Mouse (Mus musculus): ENCODE measurements at regions not wholly inside any gene's neighbourhood (a gene's known extent, or its start where the extent isn't known, plus 50 kb on each side); places are given as distances from the start of the nearest gene placed in this dataset.
A peak's percentile ranks its signal among the peaks of the same experiment; 100 is the strongest.

- Histone ChIP-seq H3K9ac (replicated peaks; ENCODE audit: low read depth, low read length) (no peak overlapping the region), H3K27me3 (ENCODE audit: control insufficient read depth, insufficient read depth, low read length) (no peaks in the 10 kb centered on the region), H3K36me3 (replicated peaks; ENCODE audit: control insufficient read depth, insufficient read depth, low read length) (no peaks in the 10 kb centered on the region), H3K4me2 (ENCODE audit: low read depth, low read length) (no peak overlapping the region), H3K9me3 (replicated peaks; ENCODE audit: control insufficient read depth, low read length) (no peaks in the 10 kb centered on the region), H3K4me3 (ENCODE audit: low read depth, low read length) (no peak overlapping the region), H3K27ac (ENCODE audit: low read depth) (no peak overlapping the region), H3K4me1 (ENCODE audit: control insufficient read depth, insufficient read depth) (no peaks in the 10 kb centered on the region)
- 91% methylated on average over 3 of the region's 3 CpGs for WGBS
- no peak for DNase-seq (ENCODE audit: low spot score)
- no peak for ATAC-seq (ENCODE audit: insufficient read depth, low read depth)
- TF ChIP-seq EP300 (IDR thresholded peaks at IDR 0.05; ENCODE audit: low read depth) (no peak), CTCF (IDR thresholded peaks at IDR 0.05; ENCODE audit: low read depth) (no peak)
Observed at GRCm38 (mm10) chr9:82553213-82553612, 276.1 kb upstream of the Irak1bp1 start.

- DNase-seq (ENCODE audit: low spot score) (peak; percentile 66), ATAC-seq (ENCODE audit: insufficient read depth, low read depth) (peak; percentile 75)
- WGBS, result 14% methylated on average over 1 of the region's 1 CpGs
- Histone ChIP-seq H3K27ac (ENCODE audit: low read depth) (peak overlapping the region; percentile 75), H3K4me3 (ENCODE audit: low read depth, low read length) (no peak overlapping the region), H3K36me3 (replicated peaks; ENCODE audit: control insufficient read depth, insufficient read depth, low read length) (no peaks in the 10 kb centered on the region), H3K4me2 (ENCODE audit: low read depth, low read length) (no peak overlapping the region; the same call in 1 of the 2 replicates), H3K27me3 (ENCODE audit: control insufficient read depth, insufficient read depth, low read length) (no peaks in the 10 kb centered on the region), H3K4me1 (ENCODE audit: control insufficient read depth, insufficient read depth) (peaks cover 6% of the 10 kb centered on the region; the same call in 1 of the 2 replicates), H3K9ac (replicated peaks; ENCODE audit: low read depth, low read length) (no peak overlapping the region), H3K9me3 (replicated peaks; ENCODE audit: control insufficient read depth, low read length) (no peaks in the 10 kb centered on the region)
- no peak for TF ChIP-seq CTCF (IDR thresholded peaks at IDR 0.05; ENCODE audit: low read depth)
- no peak for TF ChIP-seq EP300 (IDR thresholded peaks at IDR 0.05; ENCODE audit: low read depth)
Observed at GRCm38 (mm10) chr9:82562551-82563465, 266.5 kb upstream of the Irak1bp1 start.

- DNase-seq (ENCODE audit: low spot score) (no peak), ATAC-seq (ENCODE audit: insufficient read depth, low read depth) (no peak)
- Histone ChIP-seq H3K4me1 (ENCODE audit: control insufficient read depth, insufficient read depth) (no peaks in the 10 kb centered on the region), H3K4me2 (ENCODE audit: low read depth, low read length) (no peak overlapping the region), H3K27me3 (ENCODE audit: control insufficient read depth, insufficient read depth, low read length) (no peaks in the 10 kb centered on the region), H3K27ac (ENCODE audit: low read depth) (no peak overlapping the region), H3K9ac (replicated peaks; ENCODE audit: low read depth, low read length) (no peak overlapping the region), H3K4me3 (ENCODE audit: low read depth, low read length) (no peak overlapping the region), H3K9me3 (replicated peaks; ENCODE audit: control insufficient read depth, low read length) (no peaks in the 10 kb centered on the region), H3K36me3 (replicated peaks; ENCODE audit: control insufficient read depth, insufficient read depth, low read length) (no peaks in the 10 kb centered on the region)
- TF ChIP-seq EP300 (IDR thresholded peaks at IDR 0.05; ENCODE audit: low read depth) (no peak), CTCF (IDR thresholded peaks at IDR 0.05; ENCODE audit: low read depth) (no peak)
- WGBS, result 62% methylated on average over 4 of the region's 4 CpGs
Observed at GRCm38 (mm10) chr9:82581373-82582018, 247.8 kb upstream of the Irak1bp1 start.

DNA sequence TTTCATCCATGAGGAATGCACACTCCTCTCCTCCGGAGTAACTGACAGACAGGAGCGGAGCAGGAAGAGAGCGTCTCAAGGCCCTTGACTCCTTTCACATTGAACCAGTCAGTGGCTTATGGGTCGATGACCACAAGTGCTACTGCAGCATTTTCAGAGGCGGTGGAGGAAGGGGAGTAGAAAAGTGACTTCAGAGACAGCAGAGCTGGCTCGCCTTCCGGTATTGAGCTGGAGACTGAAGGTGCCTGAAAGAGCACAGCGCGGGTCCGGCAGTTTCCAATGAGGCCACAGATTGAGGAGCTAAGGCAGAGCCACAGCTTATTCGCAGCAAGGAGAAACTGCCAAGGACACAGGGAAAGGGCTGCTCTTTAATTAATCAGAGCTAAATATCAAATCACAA lies 220.2 kb upstream of the Irak1bp1 start:
- H3K36me3 ChIP-seq (replicated peaks; ENCODE audit: control insufficient read depth, insufficient read depth, low read length), result no peaks in the 10 kb centered on the region
- no peak for TF ChIP-seq EP300 (IDR thresholded peaks at IDR 0.05; ENCODE audit: low read depth)
- TF ChIP-seq CTCF (IDR thresholded peaks at IDR 0.05; ENCODE audit: low read depth), result no peak
- H3K27ac ChIP-seq (ENCODE audit: low read depth), result no peak overlapping the region
- no peak overlapping the region for H3K4me2 ChIP-seq (ENCODE audit: low read depth, low read length)
- H3K4me3 ChIP-seq (ENCODE audit: low read depth, low read length), result no peak overlapping the region
- DNase-seq (ENCODE audit: low spot score), result no peak
- 58% methylated on average over 11 of the region's 11 CpGs for WGBS
- ATAC-seq (ENCODE audit: insufficient read depth, low read depth), result no peak
- H3K9ac ChIP-seq (replicated peaks; ENCODE audit: low read depth, low read length), result no peak overlapping the region
- H3K27me3 ChIP-seq (ENCODE audit: control insufficient read depth, insufficient read depth, low read length), result no peaks in the 10 kb centered on the region
- no peaks in the 10 kb centered on the region for H3K4me1 ChIP-seq (ENCODE audit: control insufficient read depth, insufficient read depth)
- H3K9me3 ChIP-seq (replicated peaks; ENCODE audit: control insufficient read depth, low read length), result no peaks in the 10 kb centered on the region

DNA sequence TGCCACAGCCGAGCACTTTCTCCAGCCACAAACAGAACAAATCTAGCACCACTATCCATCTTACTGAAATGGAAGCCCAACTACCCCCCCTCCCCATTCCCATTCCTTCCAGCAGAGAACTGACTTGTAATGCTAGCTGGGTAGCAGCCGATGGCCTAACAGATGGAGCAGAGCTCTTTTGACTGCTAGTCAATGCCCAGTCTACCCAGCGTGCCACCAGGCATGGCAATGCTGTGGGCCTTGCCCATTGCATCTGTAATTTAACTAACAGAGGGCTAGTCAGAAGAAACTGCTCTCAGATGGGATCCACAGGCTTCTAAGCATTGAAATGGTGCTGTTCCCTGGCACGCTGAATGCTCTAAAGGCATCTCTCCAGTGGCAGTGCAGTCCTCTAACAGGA lies 219.4 kb upstream of the Irak1bp1 start:
- no peaks in the 10 kb centered on the region for H3K4me1 ChIP-seq (ENCODE audit: control insufficient read depth, insufficient read depth)
- ATAC-seq (ENCODE audit: insufficient read depth, low read depth) (no peak), DNase-seq (ENCODE audit: low spot score) (no peak)
- no peak overlapping the region for H3K9ac ChIP-seq (replicated peaks; ENCODE audit: low read depth, low read length)
- no peaks in the 10 kb centered on the region for H3K9me3 ChIP-seq (replicated peaks; ENCODE audit: control insufficient read depth, low read length)
- 80% methylated on average over 4 of the region's 4 CpGs for WGBS
- H3K36me3 ChIP-seq (replicated peaks; ENCODE audit: control insufficient read depth, insufficient read depth, low read length), result no peaks in the 10 kb centered on the region
- no peak overlapping the region for H3K27ac ChIP-seq (ENCODE audit: low read depth)
- no peak overlapping the region for H3K4me2 ChIP-seq (ENCODE audit: low read depth, low read length)
- H3K27me3 ChIP-seq (ENCODE audit: control insufficient read depth, insufficient read depth, low read length), result no peaks in the 10 kb centered on the region
- TF ChIP-seq CTCF (IDR thresholded peaks at IDR 0.05; ENCODE audit: low read depth) (no peak), EP300 (IDR thresholded peaks at IDR 0.05; ENCODE audit: low read depth) (no peak)
- H3K4me3 ChIP-seq (ENCODE audit: low read depth, low read length), result no peak overlapping the region

Data from heart, postnatal 0 days (tissue).